In the genomic region with DNA sequence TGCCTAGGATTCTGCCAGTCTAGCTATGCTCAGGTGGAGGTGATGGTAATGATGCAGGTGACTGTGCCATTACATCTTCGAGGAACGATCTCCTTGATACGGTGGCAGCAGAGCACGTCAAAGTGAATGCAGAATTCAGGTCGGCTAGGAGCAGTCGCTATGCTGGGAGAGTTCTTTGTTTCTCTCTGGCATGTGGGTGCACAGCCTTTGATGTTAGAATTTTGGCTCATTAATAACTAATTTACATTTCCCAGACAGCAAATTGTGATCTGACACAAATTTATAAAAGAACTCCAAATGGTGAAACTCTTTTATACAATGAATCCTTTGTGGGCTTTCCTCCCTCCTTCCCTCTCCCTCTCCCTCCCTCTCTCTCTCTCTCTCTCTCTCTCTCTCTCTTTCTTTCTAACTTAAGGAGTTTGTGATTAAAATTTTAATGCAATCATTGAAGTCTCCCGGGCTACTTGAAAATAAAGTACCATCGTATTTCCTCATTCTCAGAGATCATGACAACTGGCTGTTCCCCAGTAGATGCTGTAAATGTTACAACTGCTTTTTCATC, we compare ENCODE assay signal across 24 mouse cellular contexts.
A peak's percentile ranks its signal among the peaks of the same experiment; 100 is the strongest.
DNase-seq lines count a peak whose midpoint lies in the region; ATAC-seq and TF ChIP-seq lines count a peak whose summit lies in the region.
"Had no signal": no experiment of that assay in that cellular context is flagged by ENCODE, and none has a peak within 500 bp of the region (broad histone marks: within the 10 kb centered on the region; RNA-seq: fewer than 3 reads in every experiment).

No protein-coding gene starts in this region.

- no peak overlapping the region for H3K4me3 ChIP-seq in forebrain, embryonic 13.5 days
- no peak overlapping the region for H3K4me3 ChIP-seq in forebrain, embryonic 11.5 days (ENCODE audit: low read depth, low read length)
- no peak overlapping the region for H3K4me3 ChIP-seq in midbrain, embryonic 16.5 days (ENCODE audit: low read depth, low read length)
- H3K4me3 ChIP-seq in midbrain, embryonic 11.5 days (ENCODE audit: low read depth, low read length) = no peak overlapping the region
- H3K4me3 ChIP-seq in midbrain, postnatal 0 days (ENCODE audit: low read depth, low read length) = no peak overlapping the region
- no peak overlapping the region for H3K4me3 ChIP-seq in liver, embryonic 12.5 days
- H3K4me3 ChIP-seq: embryonic facial prominence, embryonic 12.5 days; heart, embryonic 15.5 days; hindbrain, embryonic 15.5 days; limb, embryonic 13.5 days; liver, embryonic 13.5 days; neural tube, embryonic 12.5 days had no signal

- peak; percentile 82 for ATAC-seq in forebrain, embryonic 13.5 days
- ATAC-seq in forebrain, embryonic 11.5 days (replicated peaks; ENCODE audit: low FRiP score) = no peak
- peak; percentile 78; the same call in 1 of the 2 replicates for ATAC-seq in midbrain, embryonic 16.5 days
- no peak for ATAC-seq in midbrain, embryonic 11.5 days (ENCODE audit: low FRiP score)
- ATAC-seq in midbrain, postnatal 0 days (ENCODE audit: low FRiP score) = peak; percentile 49; the same call in 1 of the 2 replicates
- ATAC-seq in liver, embryonic 12.5 days = no peak
- ATAC-seq: intestine, embryonic 16.5 days had no signal

- no peak overlapping the region for H3K9ac ChIP-seq in forebrain, embryonic 13.5 days
- no peak overlapping the region for H3K9ac ChIP-seq in forebrain, embryonic 11.5 days (ENCODE audit: low read length)
- no peak overlapping the region for H3K9ac ChIP-seq in midbrain, embryonic 16.5 days (ENCODE audit: low read depth, low read length)
- no peak overlapping the region for H3K9ac ChIP-seq in midbrain, embryonic 11.5 days (ENCODE audit: low read length)
- H3K9ac ChIP-seq in midbrain, postnatal 0 days (replicated peaks; ENCODE audit: low read length, poor library complexity, severe bottlenecking) = no peak overlapping the region
- H3K9ac ChIP-seq in liver, embryonic 12.5 days = no peak overlapping the region
- H3K9ac ChIP-seq: embryonic facial prominence, embryonic 12.5 days; heart, embryonic 15.5 days; hindbrain, embryonic 15.5 days; limb, embryonic 13.5 days; liver, embryonic 13.5 days; neural tube, embryonic 12.5 days had no signal

- H3K27me3 ChIP-seq in forebrain, embryonic 13.5 days = no peaks in the 10 kb centered on the region
- H3K27me3 ChIP-seq in forebrain, embryonic 11.5 days (ENCODE audit: control insufficient read depth, insufficient read depth, low read length) = no peaks in the 10 kb centered on the region
- no peaks in the 10 kb centered on the region for H3K27me3 ChIP-seq in midbrain, embryonic 16.5 days (ENCODE audit: control insufficient read depth, insufficient read depth, low read depth, low read length)
- no peaks in the 10 kb centered on the region for H3K27me3 ChIP-seq in midbrain, embryonic 11.5 days (ENCODE audit: control insufficient read depth, insufficient read depth, low read length)
- no peaks in the 10 kb centered on the region for H3K27me3 ChIP-seq in midbrain, postnatal 0 days (ENCODE audit: insufficient read depth, low read length)
- no peaks in the 10 kb centered on the region for H3K27me3 ChIP-seq in liver, embryonic 12.5 days (replicated peaks)
- H3K27me3 ChIP-seq: embryonic facial prominence, embryonic 12.5 days; heart, embryonic 15.5 days; hindbrain, embryonic 15.5 days; limb, embryonic 13.5 days; liver, embryonic 13.5 days; neural tube, embryonic 12.5 days had no signal

- no peak for DNase-seq in forebrain, embryonic 11.5 days (ENCODE audit: low spot score)
- peak; percentile 17 for DNase-seq in layer of hippocampus, adult 9-11 months
- no peak for DNase-seq in layer of hippocampus, postnatal 25 days (ENCODE audit: extremely low spot score in 1 of 2, low spot score in 1 of 2)
- DNase-seq in midbrain, embryonic 11.5 days (ENCODE audit: low spot score, missing footprints) = no peak
- DNase-seq in midbrain, postnatal 0 days (ENCODE audit: low spot score) = peak; percentile 15
- DNase-seq: adrenal gland, postnatal 14 days; cerebellum, adult 11 months; cerebellum, postnatal 14 days; gastrocnemius, postnatal 36 days; heart, postnatal 36 days; kidney, postnatal 25 days; liver, embryonic 13.5 days; lung, adult 2 months; lung, postnatal 14 days; right cerebral cortex, postnatal 4 days had no signal

- H3K9me3 ChIP-seq in forebrain, embryonic 13.5 days (replicated peaks) = no peaks in the 10 kb centered on the region
- no peaks in the 10 kb centered on the region for H3K9me3 ChIP-seq in forebrain, embryonic 11.5 days (ENCODE audit: control insufficient read depth, low read length)
- H3K9me3 ChIP-seq in midbrain, embryonic 16.5 days (replicated peaks; ENCODE audit: control insufficient read depth, low read length, poor library complexity, severe bottlenecking) = no peaks in the 10 kb centered on the region
- H3K9me3 ChIP-seq in midbrain, embryonic 11.5 days (ENCODE audit: control insufficient read depth, low read length) = no peaks in the 10 kb centered on the region
- no peaks in the 10 kb centered on the region for H3K9me3 ChIP-seq in midbrain, postnatal 0 days (ENCODE audit: low read length)
- H3K9me3 ChIP-seq in liver, embryonic 12.5 days (replicated peaks) = no peaks in the 10 kb centered on the region
- H3K9me3 ChIP-seq: embryonic facial prominence, embryonic 12.5 days; heart, embryonic 15.5 days; hindbrain, embryonic 15.5 days; limb, embryonic 13.5 days; liver, embryonic 13.5 days; neural tube, embryonic 12.5 days had no signal

- H3K27ac ChIP-seq in forebrain, embryonic 13.5 days = no peak overlapping the region
- no peak overlapping the region for H3K27ac ChIP-seq in forebrain, embryonic 11.5 days (ENCODE audit: low read depth, low read length)
- peak overlapping the region; percentile 18; the same call in 1 of the 2 replicates for H3K27ac ChIP-seq in midbrain, embryonic 16.5 days (ENCODE audit: low read length)
- no peak overlapping the region for H3K27ac ChIP-seq in midbrain, embryonic 11.5 days (ENCODE audit: low read depth, low read length)
- no peak overlapping the region for H3K27ac ChIP-seq in midbrain, postnatal 0 days (ENCODE audit: low read depth, low read length)
- no peak overlapping the region for H3K27ac ChIP-seq in liver, embryonic 12.5 days
- H3K27ac ChIP-seq: embryonic facial prominence, embryonic 12.5 days; heart, embryonic 15.5 days; hindbrain, embryonic 15.5 days; limb, embryonic 13.5 days; liver, embryonic 13.5 days; neural tube, embryonic 12.5 days had no signal

- WGBS in forebrain, embryonic 13.5 days = 24% methylated on average over 8 of the region's 8 CpGs
- 72% methylated on average over 8 of the region's 8 CpGs for WGBS in forebrain, embryonic 11.5 days
- WGBS in midbrain, embryonic 16.5 days = 42% methylated on average over 8 of the region's 8 CpGs
- WGBS in midbrain, embryonic 11.5 days = 86% methylated on average over 8 of the region's 8 CpGs
- 29% methylated on average over 8 of the region's 8 CpGs for WGBS in midbrain, postnatal 0 days
- 81% methylated on average over 8 of the region's 8 CpGs for WGBS in liver, embryonic 12.5 days (ENCODE audit: insufficient replicate concordance)

- H3K4me1 ChIP-seq in forebrain, embryonic 13.5 days = peaks cover 12% of the 10 kb centered on the region
- no peaks in the 10 kb centered on the region for H3K4me1 ChIP-seq in forebrain, embryonic 11.5 days (replicated peaks; ENCODE audit: control insufficient read depth, insufficient read depth, low read length)
- H3K4me1 ChIP-seq in midbrain, embryonic 16.5 days (ENCODE audit: control insufficient read depth, insufficient read depth, low read length) = peaks cover 4% of the 10 kb centered on the region; the same call in 1 of the 2 replicates
- H3K4me1 ChIP-seq in midbrain, embryonic 11.5 days (ENCODE audit: control insufficient read depth, insufficient read depth, low read length) = no peaks in the 10 kb centered on the region
- H3K4me1 ChIP-seq in midbrain, postnatal 0 days (ENCODE audit: insufficient read depth, low read length) = no peaks in the 10 kb centered on the region
- H3K4me1 ChIP-seq in liver, embryonic 12.5 days = no peaks in the 10 kb centered on the region
- H3K4me1 ChIP-seq: embryonic facial prominence, embryonic 12.5 days; heart, embryonic 15.5 days; hindbrain, embryonic 15.5 days; liver, embryonic 13.5 days; neural tube, embryonic 12.5 days had no signal

- no peak for TF ChIP-seq CTCF in midbrain, postnatal 0 days (IDR thresholded peaks at IDR 0.05)

- H3K4me2 ChIP-seq in forebrain, embryonic 13.5 days = no peak overlapping the region
- no peak overlapping the region for H3K4me2 ChIP-seq in forebrain, embryonic 11.5 days (ENCODE audit: low read depth, low read length, severe bottlenecking)
- no peak overlapping the region for H3K4me2 ChIP-seq in midbrain, embryonic 16.5 days (ENCODE audit: low read length)
- H3K4me2 ChIP-seq in midbrain, embryonic 11.5 days = no peak overlapping the region
- no peak overlapping the region for H3K4me2 ChIP-seq in midbrain, postnatal 0 days (ENCODE audit: low read depth, low read length, poor library complexity, severe bottlenecking)
- no peak overlapping the region for H3K4me2 ChIP-seq in liver, embryonic 12.5 days
- H3K4me2 ChIP-seq: embryonic facial prominence, embryonic 12.5 days; heart, embryonic 15.5 days; hindbrain, embryonic 15.5 days; limb, embryonic 13.5 days; liver, embryonic 13.5 days; neural tube, embryonic 12.5 days had no signal

- H3K36me3 ChIP-seq in forebrain, embryonic 13.5 days (ENCODE audit: poor library complexity, severe bottlenecking) = no peaks in the 10 kb centered on the region
- no peaks in the 10 kb centered on the region for H3K36me3 ChIP-seq in forebrain, embryonic 11.5 days (ENCODE audit: control insufficient read depth, insufficient read depth, low read length)
- H3K36me3 ChIP-seq in midbrain, embryonic 16.5 days (ENCODE audit: control insufficient read depth, insufficient read depth, low read length) = no peaks in the 10 kb centered on the region
- no peaks in the 10 kb centered on the region for H3K36me3 ChIP-seq in midbrain, embryonic 11.5 days (ENCODE audit: control insufficient read depth, insufficient read depth, low read length)
- H3K36me3 ChIP-seq in midbrain, postnatal 0 days (ENCODE audit: insufficient read depth, low read length) = no peaks in the 10 kb centered on the region
- H3K36me3 ChIP-seq in liver, embryonic 12.5 days = no peaks in the 10 kb centered on the region
- H3K36me3 ChIP-seq: embryonic facial prominence, embryonic 12.5 days; heart, embryonic 15.5 days; hindbrain, embryonic 15.5 days; limb, embryonic 13.5 days; liver, embryonic 13.5 days; neural tube, embryonic 12.5 days had no signal

Comparison
In these comparisons a context has a peak if more than half of its experiments do, and no peak if none do; other contexts are left out.
1. ATAC-seq: peak in forebrain, embryonic 13.5 days (single experiment), midbrain, embryonic 16.5 days (single experiment) and midbrain, postnatal 0 days (single experiment); none in forebrain, embryonic 11.5 days (single experiment), midbrain, embryonic 11.5 days (single experiment) and liver, embryonic 12.5 days (single experiment).
2. DNase-seq: peak in layer of hippocampus, adult 9-11 months (single experiment) and midbrain, postnatal 0 days (single experiment); none in forebrain, embryonic 11.5 days (single experiment), layer of hippocampus, postnatal 25 days (0 of 2) and midbrain, embryonic 11.5 days (single experiment).